Mouse (Mus musculus): ENCODE results near the gene Gm43638. TPM values are rescaled to one million over a fixed set of nuclear protein-coding genes. Genes with fewer than 3 reads are reported as not detected.

The Gm43638 gene
- not detected for polyA plus RNA-seq (2014; fragmentation: Illumina TruSeq; extraction: RNeasy Lipid Tissue Mini Kit (QIAGEN cat#74804); ENCODE audit: low read depth, low replicate concordance)

DNA sequence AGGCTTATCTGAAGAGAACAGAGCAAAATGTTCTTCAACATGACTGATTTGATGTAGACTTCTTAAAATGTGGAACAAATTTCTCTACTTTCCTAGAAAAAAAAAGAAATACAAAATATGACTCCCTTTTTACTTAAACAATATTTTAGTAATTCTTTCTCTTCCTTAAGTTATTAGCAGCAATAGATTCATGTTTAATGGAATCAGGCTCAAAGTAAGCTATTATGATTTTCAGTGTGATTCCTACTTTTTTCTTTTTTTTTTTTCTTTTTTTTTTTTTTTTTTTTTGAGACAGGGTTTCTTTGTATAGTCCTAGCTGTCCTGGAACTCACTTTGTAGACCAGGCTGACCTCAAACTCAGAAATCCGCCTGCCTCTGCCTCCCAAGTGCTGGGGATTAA is at the start of gene Gm43638:
Gene Gm43638, minus strand, starts transcription at position 101 of the 400 bp plus-strand sequence.

DNA sequence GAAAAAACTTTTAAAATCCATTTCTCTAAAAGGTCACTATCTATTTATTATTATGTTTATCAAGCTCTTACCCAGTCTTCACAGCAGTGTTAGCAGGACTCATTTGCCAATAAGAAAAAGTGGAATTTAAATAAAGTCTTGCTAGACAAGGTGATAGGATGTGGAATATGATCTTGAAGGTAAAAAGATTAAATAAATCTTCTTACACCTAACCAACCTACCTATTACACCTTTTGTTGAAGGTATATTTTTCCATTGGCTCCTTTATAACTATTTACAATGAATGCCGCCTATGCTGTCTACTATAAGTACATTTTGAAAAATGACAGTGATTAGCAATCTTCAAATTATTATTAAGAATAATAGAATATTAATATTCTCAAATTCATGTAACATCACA is 4.2 kb upstream of the Gm43638 start, which contains the start of gene Ugt2a1:
Gene Ugt2a1, minus strand, starts transcription at position 101 of the 400 bp plus-strand sequence.

GRCm38 (mm10) chr5:87482160-87482559 is 4.4 kb downstream of the Gm43638 start, which contains the start of gene Ugt2a2:
Ugt2a2 (minus strand) TSS chr5:87482260.

GRCm38 (mm10) chr5:87424041-87424440 is 62.6 kb downstream of the Gm43638 start, which contains the start of gene Ugt2b38:
Ugt2b38 (minus strand) TSS chr5:87424203.

Other genes with a start within 250 kb of the Gm43638 start
- gene Ugt2b37, start 232.0 kb downstream of the Gm43638 start, polyA plus RNA-seq (2014; fragmentation: Illumina TruSeq; extraction: RNeasy Lipid Tissue Mini Kit (QIAGEN cat#74804); ENCODE audit: low read depth, low replicate concordance): not detected
- gene Ugt2a3, start 149.6 kb downstream of the Gm43638 start, polyA plus RNA-seq (2014; fragmentation: Illumina TruSeq; extraction: RNeasy Lipid Tissue Mini Kit (QIAGEN cat#74804); ENCODE audit: low read depth, low replicate concordance): 0.13 TPM
- not detected for gene Ugt2b38, start 62.6 kb downstream of the Gm43638 start, polyA plus RNA-seq (2014; fragmentation: Illumina TruSeq; extraction: RNeasy Lipid Tissue Mini Kit (QIAGEN cat#74804); ENCODE audit: low read depth, low replicate concordance)
- not detected for gene Ugt2a2, start 4.5 kb downstream of the Gm43638 start, polyA plus RNA-seq (2014; fragmentation: Illumina TruSeq; extraction: RNeasy Lipid Tissue Mini Kit (QIAGEN cat#74804); ENCODE audit: low read depth, low replicate concordance)
- gene Ugt2a1, start 4.1 kb upstream of the Gm43638 start, polyA plus RNA-seq (2014; fragmentation: Illumina TruSeq; extraction: RNeasy Lipid Tissue Mini Kit (QIAGEN cat#74804); ENCODE audit: low read depth, low replicate concordance): not detected
- 0.63 TPM for gene Sult1b1, start 51.4 kb upstream of the Gm43638 start, polyA plus RNA-seq (2014; fragmentation: Illumina TruSeq; extraction: RNeasy Lipid Tissue Mini Kit (QIAGEN cat#74804); ENCODE audit: low read depth, low replicate concordance)
- gene Sult1d1, start 82.2 kb upstream of the Gm43638 start, polyA plus RNA-seq (2014; fragmentation: Illumina TruSeq; extraction: RNeasy Lipid Tissue Mini Kit (QIAGEN cat#74804); ENCODE audit: low read depth, low replicate concordance): 0.50 TPM
- 76.8 TPM for gene Sult1e1, start 104.8 kb upstream of the Gm43638 start, polyA plus RNA-seq (2014; fragmentation: Illumina TruSeq; extraction: RNeasy Lipid Tissue Mini Kit (QIAGEN cat#74804); ENCODE audit: low read depth, low replicate concordance)
- gene Csn1s1, start 179.4 kb upstream of the Gm43638 start, polyA plus RNA-seq (2014; fragmentation: Illumina TruSeq; extraction: RNeasy Lipid Tissue Mini Kit (QIAGEN cat#74804); ENCODE audit: low read depth, low replicate concordance): not detected
- gene Csn2, start 212.8 kb upstream of the Gm43638 start, polyA plus RNA-seq (2014; fragmentation: Illumina TruSeq; extraction: RNeasy Lipid Tissue Mini Kit (QIAGEN cat#74804); ENCODE audit: low read depth, low replicate concordance): 0.29 TPM